Mouse (Mus musculus) retina, adult 2 months (tissue): ENCODE data around the gene 1700006A11Rik.
"Not testable (repeated sequence)": the region's sequence is repeated elsewhere in the genome, so short reads cannot be mapped to it uniquely, and the experiment has no call there.

Source experiments
- DNase-seq: peaks from one replicate; pipeline ENCODE4 v3.0.0-alpha.2; 2012; ENCODE audit warnings: low read depth, low spot score

1700006A11Rik gene

DNA sequence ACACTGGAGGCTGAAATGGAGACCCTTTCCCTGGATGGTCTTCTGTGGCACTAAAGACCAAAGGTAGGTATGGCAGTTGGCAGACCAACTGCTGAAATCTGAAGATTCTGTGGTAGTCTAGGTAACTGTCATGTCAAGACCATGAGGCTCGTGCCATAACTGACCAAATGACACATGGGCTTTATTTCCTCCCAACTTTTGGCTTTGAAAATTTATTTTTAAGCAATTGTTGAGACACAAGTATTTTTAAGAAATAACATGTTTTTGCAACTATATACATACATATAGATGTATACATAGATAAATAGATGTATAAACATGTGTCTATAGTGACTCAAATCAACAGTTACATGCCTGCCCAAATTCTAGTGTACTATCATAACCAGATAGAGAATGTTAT is at the start of gene 1700006A11Rik:
Gene 1700006A11Rik, minus strand, starts transcription at position 101 of the 400 bp plus-strand sequence.
- DNase-seq: no peak

DNA sequence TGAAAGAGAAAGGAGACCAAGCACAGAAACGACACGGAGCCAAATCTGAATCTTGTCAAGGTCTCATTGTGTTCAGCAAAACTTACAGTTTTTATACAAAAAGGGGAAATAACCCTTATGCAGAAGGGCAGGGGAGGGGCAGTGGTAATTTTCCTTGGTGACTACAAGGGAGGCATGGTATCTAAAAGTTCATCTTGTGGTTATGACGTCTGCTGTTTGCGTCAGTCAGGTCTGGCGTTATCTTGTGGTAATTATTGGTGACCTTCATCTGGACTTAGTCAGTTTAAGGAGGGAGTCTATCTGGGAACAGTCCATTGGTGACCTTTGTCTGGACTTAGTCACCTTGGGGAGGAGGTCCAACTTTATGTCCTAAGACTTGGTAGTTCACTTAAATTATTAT is 48.5 kb upstream of the 1700006A11Rik start:
- not testable (repeated sequence) for DNase-seq

DNA sequence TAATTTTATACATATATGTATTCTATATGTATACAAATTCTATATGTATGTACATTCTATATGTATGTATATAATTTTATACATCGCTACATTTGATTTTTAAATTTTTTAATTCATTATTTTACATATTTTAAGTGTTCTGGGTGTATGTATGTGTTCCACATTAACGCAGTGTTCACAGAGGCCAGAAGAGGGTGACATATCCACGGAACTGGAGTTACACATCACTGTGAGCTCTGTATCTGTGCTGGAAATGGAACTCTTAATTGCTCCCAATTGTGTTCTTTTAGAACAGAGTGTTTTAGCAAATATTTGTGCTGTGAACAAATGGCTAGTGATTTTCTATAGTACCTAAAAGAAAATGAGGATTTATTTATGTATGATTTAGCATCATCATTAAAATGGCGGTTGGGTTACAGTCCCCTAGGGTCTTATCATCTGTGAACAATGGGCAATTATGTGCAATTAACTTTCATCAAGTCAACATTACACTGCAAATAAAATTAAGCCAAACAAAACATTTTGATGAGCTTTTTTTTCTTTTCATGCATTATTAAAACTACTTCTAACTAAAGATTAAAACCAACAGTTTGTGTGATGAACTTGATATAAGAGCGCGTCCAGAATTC is 40.4 kb upstream of the 1700006A11Rik start:
- no peak for DNase-seq

DNA sequence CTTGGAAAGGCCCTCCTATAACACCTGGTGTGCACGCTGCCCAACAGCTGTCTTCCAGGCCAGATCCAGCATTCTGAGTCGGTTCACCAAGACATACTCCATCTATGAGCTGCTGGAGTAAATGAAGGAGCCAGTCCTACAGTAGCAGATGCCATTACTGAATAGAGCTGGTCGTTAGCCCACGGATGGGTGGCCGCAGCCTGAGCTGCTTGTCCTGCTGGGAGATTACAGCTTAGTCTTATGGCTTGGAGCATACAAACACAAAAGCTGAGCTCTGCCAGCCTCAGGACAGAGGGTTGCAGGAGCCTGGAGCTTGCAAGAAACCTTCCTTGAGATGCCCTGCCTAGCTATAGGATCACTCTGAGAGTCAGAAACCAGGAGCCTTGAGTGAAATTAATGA is 33.6 kb downstream of the 1700006A11Rik start:
- DNase-seq: no peak

DNA sequence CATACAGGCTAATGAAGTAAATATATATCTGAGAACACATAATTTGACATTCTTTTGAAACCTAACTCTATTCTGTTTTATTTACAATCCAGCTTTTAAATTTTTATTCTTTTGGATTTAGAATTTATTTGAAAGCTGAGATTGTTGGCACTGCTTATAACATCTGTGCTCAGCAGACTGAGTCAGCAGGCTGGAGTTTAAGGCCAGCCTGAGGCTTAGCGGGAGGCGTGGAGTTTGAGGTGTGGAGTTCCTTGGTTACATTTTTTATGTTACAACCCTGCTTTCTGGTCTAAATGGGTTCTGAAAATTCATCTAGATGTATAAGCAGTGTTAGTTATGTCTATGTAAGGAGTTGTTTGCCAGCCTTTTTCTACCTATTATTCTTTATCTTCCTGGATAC is 35.7 kb downstream of the 1700006A11Rik start:
- DNase-seq: no peak

DNA sequence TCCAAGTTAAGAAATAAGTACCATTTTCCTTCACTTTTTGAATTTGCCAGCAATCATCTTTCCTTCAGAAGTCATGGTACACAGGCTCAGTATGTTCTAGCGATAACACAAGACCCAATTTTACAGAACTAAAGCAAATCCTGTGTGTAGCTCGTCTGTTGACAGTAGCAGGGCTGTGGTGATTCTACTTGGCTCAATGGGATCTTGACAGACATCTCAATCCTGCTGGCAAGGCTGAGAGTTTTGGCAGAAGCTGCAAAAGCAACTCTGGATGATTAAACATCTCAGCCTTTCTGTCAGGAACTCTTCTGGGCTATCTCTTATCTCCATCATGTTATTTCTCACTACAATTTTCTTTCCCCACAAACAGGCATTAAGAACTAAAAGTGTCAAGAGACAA is 36.2 kb downstream of the 1700006A11Rik start:
- no peak for DNase-seq

DNA sequence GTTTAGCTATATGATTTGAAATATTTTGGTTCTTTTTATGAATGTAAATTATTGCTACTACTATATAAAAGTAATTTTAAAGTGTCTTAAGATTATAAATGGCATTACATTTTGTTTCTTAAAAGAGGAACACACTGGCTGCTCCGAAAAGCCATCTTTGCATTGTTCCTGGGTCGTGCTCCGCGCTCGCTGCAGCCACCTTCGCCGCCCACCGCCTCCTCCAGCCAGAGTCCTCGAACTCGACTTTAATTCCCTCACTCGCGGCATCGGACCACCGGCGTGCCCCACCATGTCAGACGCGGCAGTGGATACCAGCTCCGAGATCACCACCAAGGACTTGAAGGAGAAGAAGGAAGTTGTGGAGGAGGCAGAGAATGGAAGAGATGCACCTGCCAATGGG is 40.5 kb downstream of the 1700006A11Rik start:
- DNase-seq: not testable (repeated sequence)

DNA sequence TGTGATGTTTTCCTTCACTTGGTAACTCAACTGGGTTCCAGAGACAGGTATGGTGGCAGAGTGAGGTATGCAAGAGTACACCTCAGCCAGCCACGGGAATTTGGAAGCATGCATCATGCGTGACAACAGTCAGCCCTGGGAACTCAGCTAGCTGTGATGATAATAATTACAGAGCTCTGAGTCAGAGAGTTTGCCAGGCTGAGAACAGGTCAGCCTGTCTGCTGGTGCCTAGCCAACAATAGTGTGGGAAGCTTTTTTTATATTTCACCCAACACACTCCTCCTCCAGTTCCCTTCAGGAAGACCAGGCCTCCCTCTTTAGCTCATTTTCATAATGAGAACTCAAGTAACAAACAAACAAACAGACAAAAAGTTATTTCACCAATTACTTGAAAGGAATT is 53.8 kb downstream of the 1700006A11Rik start:
- DNase-seq: no peak

DNA sequence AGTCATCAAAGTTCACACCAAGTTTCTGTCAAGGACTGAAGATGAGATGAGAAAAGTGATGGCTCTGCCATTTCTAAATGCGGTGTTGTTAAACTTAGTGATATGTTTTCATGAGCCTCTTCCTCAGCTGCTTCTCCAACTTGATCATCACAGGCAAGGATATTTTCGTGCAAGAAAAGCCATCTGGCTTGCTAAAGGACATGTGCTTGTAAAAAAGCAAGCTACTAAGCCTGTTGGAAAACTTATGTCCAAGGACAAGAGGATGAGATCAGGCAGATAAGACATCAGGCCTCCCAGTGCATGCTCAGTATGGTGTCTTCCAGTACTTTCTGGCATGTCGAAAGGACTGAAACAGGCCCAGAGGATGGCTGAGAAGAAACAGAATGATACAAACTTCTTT is 68.3 kb downstream of the 1700006A11Rik start:
- no peak for DNase-seq
